Comparison of ENCODE assay signal across 12 mouse cellular contexts in the genomic region with DNA sequence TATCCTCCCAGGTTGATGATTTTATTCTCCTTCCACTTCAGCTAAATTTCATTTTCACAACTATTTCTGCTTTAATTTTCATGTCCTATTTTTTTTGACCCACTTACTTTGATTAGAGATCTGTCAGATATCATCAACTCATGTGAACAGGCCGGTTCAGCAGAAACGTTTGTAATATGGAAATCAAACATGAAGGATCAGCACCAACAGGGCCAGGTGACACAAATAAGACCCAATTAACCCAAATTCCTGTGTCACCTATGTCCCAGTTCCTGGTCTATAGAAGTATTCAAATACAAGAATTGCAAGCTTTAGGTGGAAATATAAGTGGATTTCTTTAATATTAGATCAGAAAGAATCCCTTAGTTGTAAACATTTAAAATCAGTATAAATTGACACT.
"Had no signal": no experiment of that assay in that cellular context is flagged by ENCODE, and none has a peak within 500 bp of the region (broad histone marks: within the 10 kb centered on the region; RNA-seq: fewer than 3 reads in every experiment).

No protein-coding gene starts in this region.

- DNase-seq: left cerebral cortex, postnatal 4 days; liver; liver, embryonic 13.5 days; liver, postnatal 0 days; lung, adult 18-20 months; lung, adult 2 months; lung, embryonic 14.5 days; lung, postnatal 10 days; lung, postnatal 14 days; lung, postnatal 36 days; lung, postnatal 4 days; midbrain, embryonic 14.5 days had no signal
